ENCODE assay signal across 21 mouse cellular contexts in genomic region chr7:113924561-113924960, GRCm38 (mm10).
A peak's percentile ranks its signal among the peaks of the same experiment; 100 is the strongest.
DNase-seq lines count a peak whose midpoint lies in the region; ATAC-seq lines count a peak whose summit lies in the region.
"Had no signal": no experiment of that assay in that cellular context is flagged by ENCODE, and none has a peak within 500 bp of the region (broad histone marks: within the 10 kb centered on the region; RNA-seq: fewer than 3 reads in every experiment).

No protein-coding gene starts in this region.

- H3K4me3 ChIP-seq in forebrain, embryonic 14.5 days (ENCODE audit: low read depth, low read length), result no peak overlapping the region
- no peak overlapping the region for H3K4me3 ChIP-seq in forebrain, embryonic 10.5 days
- H3K4me3 ChIP-seq: embryonic facial prominence, embryonic 10.5 days; heart, embryonic 15.5 days; limb, embryonic 12.5 days; liver, embryonic 12.5 days; megakaryocyte, embryonic 14.5 days had no signal

- no peaks in the 10 kb centered on the region for H3K9me3 ChIP-seq in forebrain, embryonic 14.5 days (replicated peaks; ENCODE audit: control insufficient read depth, low read length)
- H3K9me3 ChIP-seq in forebrain, embryonic 10.5 days, result no peaks in the 10 kb centered on the region
- H3K9me3 ChIP-seq: embryonic facial prominence, embryonic 10.5 days; heart, embryonic 15.5 days; limb, embryonic 12.5 days; liver, embryonic 12.5 days had no signal

- WGBS in forebrain, embryonic 14.5 days, result 75% methylated on average over 6 of the region's 6 CpGs
- WGBS in forebrain, embryonic 10.5 days, result 89% methylated on average over 6 of the region's 6 CpGs

- H3K36me3 ChIP-seq in forebrain, embryonic 14.5 days (ENCODE audit: control insufficient read depth, insufficient read depth, low read length), result no peaks in the 10 kb centered on the region
- no peaks in the 10 kb centered on the region for H3K36me3 ChIP-seq in forebrain, embryonic 10.5 days (replicated peaks)
- H3K36me3 ChIP-seq: embryonic facial prominence, embryonic 10.5 days; G1E; heart, embryonic 15.5 days; limb, embryonic 12.5 days; liver, embryonic 12.5 days had no signal

- no peaks in the 10 kb centered on the region for H3K27me3 ChIP-seq in forebrain, embryonic 14.5 days (replicated peaks; ENCODE audit: control insufficient read depth, insufficient read depth, low read length)
- H3K27me3 ChIP-seq in forebrain, embryonic 10.5 days (ENCODE audit: poor library complexity, severe bottlenecking), result no peaks in the 10 kb centered on the region
- H3K27me3 ChIP-seq: heart, embryonic 15.5 days; limb, embryonic 12.5 days; liver, embryonic 12.5 days; megakaryocyte, embryonic 14.5 days had no signal

- ATAC-seq in forebrain, embryonic 14.5 days, result no peak
- ATAC-seq: liver, embryonic 12.5 days had no signal

- no peak overlapping the region for H3K27ac ChIP-seq in forebrain, embryonic 14.5 days (ENCODE audit: low read depth, low read length)
- H3K27ac ChIP-seq in forebrain, embryonic 10.5 days, result no peak overlapping the region
- H3K27ac ChIP-seq: embryonic facial prominence, embryonic 10.5 days; heart, embryonic 15.5 days; kidney, postnatal 0 days; limb, embryonic 12.5 days; liver, embryonic 12.5 days had no signal

- H3K4me2 ChIP-seq in forebrain, embryonic 14.5 days (ENCODE audit: low read length), result no peak overlapping the region
- H3K4me2 ChIP-seq: heart, embryonic 15.5 days; limb, embryonic 12.5 days; liver, embryonic 12.5 days had no signal

- no peak overlapping the region for H3K9ac ChIP-seq in forebrain, embryonic 14.5 days (ENCODE audit: low read length)
- H3K9ac ChIP-seq: heart, embryonic 15.5 days; limb, embryonic 12.5 days; liver, embryonic 12.5 days had no signal

- peak; percentile 30 for DNase-seq in forebrain, embryonic 14.5 days (ENCODE audit: low spot score)
- DNase-seq in forebrain, embryonic 10.5 days (ENCODE audit: extremely low spot score, low spot score), result no peak
- peak; percentile 62 for DNase-seq in left cerebral cortex, postnatal 4 days
- DNase-seq in left cerebral cortex, adult 11 months (ENCODE audit: low spot score), result no peak
- peak; percentile 56 for DNase-seq in layer of hippocampus, adult 9-10 months (ENCODE audit: low spot score)
- peak; percentile 58 for DNase-seq in retina, postnatal 7 days (ENCODE audit: low read depth, low spot score)
- no peak for DNase-seq in urinary bladder, postnatal 4 days (ENCODE audit: low spot score in 2 of 2)
- no peak for DNase-seq in heart, adult 18-20 months
- DNase-seq: adrenal gland, postnatal 14 days; cerebellum, adult 11-12 months; heart, postnatal 4 days; kidney, adult 18-20 months; lung, adult 2 months; right cerebral cortex, adult 18-20 months had no signal

- intact Hi-C loops in left cerebral cortex, postnatal 4 days (cut with DNase I), result no loop called here

- H3K4me1 ChIP-seq in forebrain, embryonic 14.5 days (ENCODE audit: control insufficient read depth, insufficient read depth, low read length), result no peaks in the 10 kb centered on the region
- H3K4me1 ChIP-seq in forebrain, embryonic 10.5 days, result no peaks in the 10 kb centered on the region
- H3K4me1 ChIP-seq: embryonic facial prominence, embryonic 10.5 days; heart, embryonic 15.5 days; limb, embryonic 12.5 days; liver, embryonic 12.5 days; megakaryocyte, embryonic 14.5 days had no signal

Comparison
In these comparisons a context has a peak if more than half of its experiments do, and no peak if none do; other contexts are left out.
1. DNase-seq: peak in forebrain, embryonic 14.5 days (single experiment), left cerebral cortex, postnatal 4 days (single experiment), layer of hippocampus, adult 9-10 months (single experiment) and retina, postnatal 7 days (single experiment); none in forebrain, embryonic 10.5 days (single experiment), left cerebral cortex, adult 11 months (single experiment), urinary bladder, postnatal 4 days (0 of 2) and heart, adult 18-20 months (0 of 2).